In the genomic region with DNA sequence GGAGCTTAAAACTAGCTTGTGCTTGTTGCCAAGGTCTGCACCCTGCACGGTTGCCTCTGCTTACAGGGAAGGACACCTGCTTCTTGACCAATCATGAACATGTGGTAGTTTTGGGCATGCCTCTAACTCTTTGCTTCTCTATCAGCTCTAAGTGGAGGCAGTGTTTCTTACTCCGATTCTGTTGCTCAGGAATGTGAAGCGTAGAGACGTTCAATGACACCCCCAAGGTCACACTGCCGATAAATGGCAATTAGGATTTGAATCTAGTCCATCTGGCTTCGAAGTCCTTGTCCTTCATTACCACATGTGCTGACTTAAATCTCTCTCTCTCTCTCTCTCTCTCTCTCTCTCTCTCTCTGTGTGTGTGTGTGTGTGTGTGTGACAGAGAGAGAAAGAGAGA, we compare ENCODE assay signal across 23 mouse cellular contexts. TPM values are rescaled to one million over a fixed set of nuclear protein-coding genes. Genes with fewer than 3 reads are reported as not detected.
A peak's percentile ranks its signal among the peaks of the same experiment; 100 is the strongest.
DNase-seq lines count a peak whose midpoint lies in the region; ATAC-seq and TF ChIP-seq lines count a peak whose summit lies in the region.
"Had no signal": no experiment of that assay in that cellular context is flagged by ENCODE, and none has a peak within 500 bp of the region (broad histone marks: within the 10 kb centered on the region; RNA-seq: fewer than 3 reads in every experiment).

No protein-coding gene starts in this region.

- no peak for TF ChIP-seq CTCF in lung, adult 2 months (IDR thresholded peaks at IDR 0.05; ENCODE audit: insufficient read depth, low read length)

- no peak overlapping the region for H3K4me3 ChIP-seq in heart, embryonic 10.5 days
- H3K4me3 ChIP-seq in lung, embryonic 16.5 days (ENCODE audit: low read length): no peak overlapping the region
- H3K4me3 ChIP-seq in lung, adult 2 months (replicated peaks; ENCODE audit: extremely low read depth, low read depth, low read length): no peak overlapping the region
- H3K4me3 ChIP-seq: lung, embryonic 15.5 days; midbrain, embryonic 10.5 days; neural tube, embryonic 12.5 days; stomach, embryonic 15.5 days had no signal

- TF ChIP-seq POLR2A in lung, adult 2 months (IDR thresholded peaks at IDR 0.05; ENCODE audit: borderline replicate concordance, extremely low read depth, low read depth, low read length): no peak

- no peak overlapping the region for H3K9ac ChIP-seq in lung, embryonic 16.5 days (ENCODE audit: low read length)
- H3K9ac ChIP-seq: lung, embryonic 15.5 days; neural tube, embryonic 12.5 days; stomach, embryonic 15.5 days had no signal

- no peaks in the 10 kb centered on the region for H3K9me3 ChIP-seq in heart, embryonic 10.5 days
- H3K9me3 ChIP-seq in lung, embryonic 16.5 days (ENCODE audit: control insufficient read depth, low read length): no peaks in the 10 kb centered on the region
- H3K9me3 ChIP-seq: lung, embryonic 15.5 days; midbrain, embryonic 10.5 days; neural tube, embryonic 12.5 days; stomach, embryonic 15.5 days had no signal

- H3K4me2 ChIP-seq in lung, embryonic 16.5 days (ENCODE audit: low read depth, low read length): 0 out of 2 replicates have a peak overlapping the region, but pooled peaks have one; percentile 7
- H3K4me2 ChIP-seq: liver, embryonic 11.5 days; neural tube, embryonic 12.5 days; stomach, embryonic 15.5 days had no signal

- peaks cover 36% of the 10 kb centered on the region for H3K4me1 ChIP-seq in heart, embryonic 10.5 days
- peaks cover 18% of the 10 kb centered on the region for H3K4me1 ChIP-seq in lung, embryonic 16.5 days (replicated peaks; ENCODE audit: control insufficient read depth, insufficient read depth, low read length)
- peaks cover 34% of the 10 kb centered on the region for H3K4me1 ChIP-seq in lung, adult 2 months (ENCODE audit: control insufficient read depth, insufficient read depth, low read length)
- H3K4me1 ChIP-seq: stomach, embryonic 15.5 days had no signal

- H3K27me3 ChIP-seq in heart, embryonic 10.5 days (ENCODE audit: insufficient read depth, poor library complexity, severe bottlenecking): peaks cover 21% of the 10 kb centered on the region
- peaks cover under 1% of the 10 kb centered on the region; the same call in 1 of the 2 replicates for H3K27me3 ChIP-seq in lung, embryonic 16.5 days (ENCODE audit: control insufficient read depth, insufficient read depth, low read depth, low read length)

- peak; percentile 46 for DNase-seq in adrenal gland, adult 2 months
- no peak for DNase-seq in adrenal gland, postnatal 36 days
- DNase-seq in heart, embryonic 10.5 days (ENCODE audit: low spot score): no peak
- DNase-seq in heart, postnatal 4 days: no peak
- DNase-seq in lung, adult 2 months: no peak
- peak; percentile 50 for DNase-seq in ZHBTc4 (ENCODE audit: low read depth, low spot score)
- DNase-seq in urinary bladder, adult 2 months (ENCODE audit: low spot score): no peak
- DNase-seq: adrenal gland, postnatal 14 days; cerebellum, adult 11-12 months; cerebellum, postnatal 25 days; embryo, embryonic 11 days; gastrocnemius, postnatal 25 days; kidney, adult 2 months; kidney, postnatal 25 days; layer of hippocampus, adult 9-11 months; right cerebral cortex, postnatal 14 days had no signal

- H3K27ac ChIP-seq in heart, embryonic 10.5 days: 0 out of 2 replicates have a peak overlapping the region, but pooled peaks have one; percentile 7
- H3K27ac ChIP-seq in lung, embryonic 16.5 days (ENCODE audit: low read length): no peak overlapping the region
- H3K27ac ChIP-seq: macrophage; midbrain, embryonic 10.5 days; neural tube, embryonic 12.5 days had no signal

- H3K36me3 ChIP-seq in heart, embryonic 10.5 days: no peaks in the 10 kb centered on the region
- no peaks in the 10 kb centered on the region for H3K36me3 ChIP-seq in lung, embryonic 16.5 days (ENCODE audit: control insufficient read depth, insufficient read depth, low read length)
- H3K36me3 ChIP-seq: lung, embryonic 15.5 days; midbrain, embryonic 10.5 days; neural tube, embryonic 12.5 days; stomach, embryonic 15.5 days had no signal

- ATAC-seq in lung, embryonic 16.5 days (ENCODE audit: low read depth): no peak

- WGBS in heart, embryonic 10.5 days: 49% methylated on average over 6 of the region's 6 CpGs
- 57% methylated on average over 6 of the region's 6 CpGs for WGBS in lung, embryonic 16.5 days
- WGBS in lung, adult 2 months: 45% methylated on average over 6 of the region's 6 CpGs

RNA-seq across cellular contexts. Expression of gene Ppp1r16b, which starts 8.9 kb away (rescaled TPM):
- total RNA-seq in adrenal gland, adult 2 months (2021): 10 to 100 TPM in 1 of 2 experiments, 1 to 10 TPM in 1; 9.3 to 13.3 TPM
- polyA plus RNA-seq in adrenal gland, adult 2 months (2012; rRNA removed): 3.3 and 4.1 TPM in 2 replicates
- total RNA-seq in adrenal gland, postnatal 36 days (2021): 10 to 100 TPM in 1 of 2 experiments, 1 to 10 TPM in 1; 8.8 to 14.1 TPM
- polyA plus RNA-seq in heart, embryonic 10.5 days (2016; fragmentation: Nextera tagmentation; extraction: Ambion mirVana): 4.1 and 4.7 TPM in 2 replicates
- total RNA-seq in heart, postnatal 4 days (2021): 10 to 100 TPM; 13.8 to 14.2 TPM
- polyA plus RNA-seq in lung, embryonic 16.5 days (2015; fragmentation: Nextera tagmentation; extraction: Ambion mirVana): 22.5 and 24.4 TPM in 2 replicates
- 31.6 and 43.5 TPM in 2 replicates for polyA plus RNA-seq in lung, adult 2 months (2012; rRNA removed)
- polyA plus RNA-seq in urinary bladder, adult 2 months (2012; rRNA removed): 0.95 and 2.0 TPM in 2 replicates

RNA-seq across cellular contexts. Expression of gene Actr5, which starts 49.4 kb away (rescaled TPM):
- 10 to 100 TPM in 1 of 2 experiments, 1 to 10 TPM in 1; 9.1 to 10.1 TPM for total RNA-seq in adrenal gland, adult 2 months (2021)
- 7.1 and 9.0 TPM in 2 replicates for polyA plus RNA-seq in adrenal gland, adult 2 months (2012; rRNA removed)
- 10 to 100 TPM; 11.0 to 11.9 TPM for total RNA-seq in adrenal gland, postnatal 36 days (2021)
- 8.5 and 12.7 TPM in 2 replicates for polyA plus RNA-seq in heart, embryonic 10.5 days (2016; fragmentation: Nextera tagmentation; extraction: Ambion mirVana)
- 1 to 10 TPM; 9.0 to 9.4 TPM for total RNA-seq in heart, postnatal 4 days (2021)
- polyA plus RNA-seq in lung, embryonic 16.5 days (2015; fragmentation: Nextera tagmentation; extraction: Ambion mirVana): 4.9 and 7.2 TPM in 2 replicates
- polyA plus RNA-seq in lung, adult 2 months (2012; rRNA removed): 8.1 and 9.0 TPM in 2 replicates
- polyA plus RNA-seq in urinary bladder, adult 2 months (2012; rRNA removed): 6.6 and 7.4 TPM in 2 replicates

Comparison
In these comparisons a context has a peak if more than half of its experiments do, and no peak if none do; other contexts are left out.
1. DNase-seq: peak in adrenal gland, adult 2 months (single experiment) and ZHBTc4 (single experiment); none in adrenal gland, postnatal 36 days (0 of 2), heart, embryonic 10.5 days (single experiment), heart, postnatal 4 days (single experiment), lung, adult 2 months (single experiment) and urinary bladder, adult 2 months (single experiment).